Mouse (Mus musculus): ENCODE data around the gene Pou2f2. TPM values are rescaled to one million over a fixed set of nuclear protein-coding genes. Genes with fewer than 3 reads are reported as not detected.

Pou2f2 gene
- polyA plus RNA-seq, 1 experiment from 2014 or later: 1.8 TPM

GRCm38 (mm10) chr7:25080431-25080830 lies 99.1 kb downstream of the Pou2f2 start:
- no peaks in the 10 kb centered on the region for H3K27me3 ChIP-seq (replicated peaks)
- peaks cover 15% of the 10 kb centered on the region for H3K4me1 ChIP-seq (replicated peaks)
- no peak overlapping the region for H3K27ac ChIP-seq
- ATAC-seq: no peak
- H3K36me3 ChIP-seq: peaks cover 40% of the 10 kb centered on the region
- H3K9me3 ChIP-seq: no peaks in the 10 kb centered on the region
- no peak overlapping the region for H3K4me2 ChIP-seq (replicated peaks)
- H3K9ac ChIP-seq: no peak overlapping the region
- H3K4me3 ChIP-seq (replicated peaks): no peak overlapping the region
- 88% methylated on average over 13 of the region's 13 CpGs for WGBS

DNA sequence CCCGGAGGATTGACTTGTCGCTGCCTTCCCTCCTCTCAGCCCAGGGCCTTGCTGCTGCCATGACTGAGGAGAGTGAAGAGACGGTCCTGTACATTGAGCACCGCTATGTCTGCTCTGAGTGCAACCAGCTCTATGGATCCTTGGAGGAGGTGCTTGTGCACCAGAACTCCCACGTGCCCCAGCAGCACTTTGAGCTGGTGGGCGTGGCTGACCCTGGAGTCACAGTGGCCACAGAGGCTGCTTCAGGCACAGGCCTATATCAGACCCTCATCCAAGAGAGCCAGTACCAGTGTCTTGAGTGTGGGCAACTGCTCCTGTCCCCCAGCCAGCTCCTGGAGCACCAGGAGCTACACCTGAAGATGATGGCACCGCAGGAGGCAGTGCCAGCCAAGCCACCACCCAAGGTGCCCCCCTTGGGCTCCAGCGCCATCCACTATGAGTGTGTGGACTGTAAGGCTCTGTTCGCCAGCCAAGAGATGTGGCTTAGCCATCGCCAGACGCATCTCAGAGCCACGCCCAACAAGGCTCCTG lies 100.0 kb downstream of the Pou2f2 start:
- 73% methylated on average over 12 of the region's 12 CpGs for WGBS
- Histone ChIP-seq H3K27ac (no peak overlapping the region), H3K4me2 (replicated peaks) (no peak overlapping the region), H3K4me1 (replicated peaks) (peaks cover 14% of the 10 kb centered on the region), H3K4me3 (replicated peaks) (no peak overlapping the region), H3K27me3 (replicated peaks) (no peaks in the 10 kb centered on the region), H3K36me3 (peaks cover 38% of the 10 kb centered on the region), H3K9me3 (no peaks in the 10 kb centered on the region), H3K9ac (no peak overlapping the region)
- no peak for ATAC-seq

GRCm38 (mm10) chr7:25077414-25077755 lies 102.1 kb downstream of the Pou2f2 start:
- H3K9ac ChIP-seq: peak overlapping the region; percentile 99
- H3K9me3 ChIP-seq: no peaks in the 10 kb centered on the region
- peak overlapping the region; percentile 97 for H3K4me3 ChIP-seq (replicated peaks)
- peaks cover 24% of the 10 kb centered on the region for H3K4me1 ChIP-seq (replicated peaks)
- peaks cover 28% of the 10 kb centered on the region for H3K36me3 ChIP-seq
- H3K4me2 ChIP-seq (replicated peaks): peak overlapping the region; percentile 69
- peak overlapping the region; percentile 96 for H3K27ac ChIP-seq
- under 1% methylated on average over 33 of the region's 33 CpGs for WGBS
- H3K27me3 ChIP-seq (replicated peaks): no peaks in the 10 kb centered on the region
- peak; percentile 47; the same call in 1 of the 2 replicates for ATAC-seq

DNA sequence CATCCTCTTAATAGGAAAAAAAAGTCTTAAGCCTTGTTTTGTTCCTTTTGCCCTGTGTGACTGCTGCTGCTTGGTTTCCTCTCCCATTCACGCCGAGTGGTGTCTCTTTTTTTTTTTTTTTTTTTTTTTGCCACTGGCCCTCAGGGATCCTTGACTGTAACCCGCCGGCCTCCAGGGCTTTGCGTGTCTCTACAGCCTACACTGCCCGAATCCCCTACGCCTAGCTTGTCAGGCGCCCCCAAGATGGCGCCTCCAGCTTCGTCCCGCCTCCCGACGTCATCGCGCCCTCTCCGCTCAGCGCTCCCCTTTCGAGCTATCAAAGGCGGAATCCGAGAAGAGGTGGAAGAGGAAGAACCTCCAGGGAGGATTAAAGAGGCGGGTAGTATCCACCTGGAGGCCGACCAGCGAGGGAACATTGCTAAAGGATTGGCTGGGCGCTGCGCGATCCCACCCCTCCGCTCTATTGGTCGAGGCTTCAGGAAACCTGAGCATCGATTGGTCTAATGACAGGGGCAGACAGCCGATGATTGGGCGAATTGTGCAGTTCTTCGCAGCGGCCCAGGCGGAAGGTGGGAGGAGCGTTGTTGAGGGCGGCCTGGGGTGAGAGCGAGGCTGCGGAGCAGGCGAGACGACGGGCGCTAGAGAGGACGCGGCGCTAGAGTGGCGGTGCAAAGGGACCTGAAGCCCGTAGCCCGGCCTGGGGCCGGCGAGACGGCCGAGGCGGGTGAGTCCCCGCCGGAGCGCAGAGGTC lies 102.7 kb downstream of the Pou2f2 start:
- H3K4me1 ChIP-seq (replicated peaks): peaks cover 24% of the 10 kb centered on the region

GRCm38 (mm10) chr7:25076296-25076662 lies 103.2 kb downstream of the Pou2f2 start:
- Histone ChIP-seq H3K4me2 (replicated peaks) (peak overlapping the region; percentile 59), H3K36me3 (peaks cover 19% of the 10 kb centered on the region), H3K4me1 (replicated peaks) (peaks cover 29% of the 10 kb centered on the region), H3K9ac (peak overlapping the region; percentile 53), H3K27ac (peak overlapping the region; percentile 91), H3K9me3 (no peaks in the 10 kb centered on the region), H3K27me3 (replicated peaks) (no peaks in the 10 kb centered on the region), H3K4me3 (replicated peaks) (peak overlapping the region; percentile 37)
- 20% methylated on average over 7 of the region's 7 CpGs for WGBS
- no peak for ATAC-seq

More for the DNA sequence above, 102.7 kb downstream of the Pou2f2 start:
- Histone ChIP-seq H3K27me3 (replicated peaks) (no peaks in the 10 kb centered on the region), H3K4me3 (replicated peaks) (peak overlapping the region; percentile 97), H3K9ac (peak overlapping the region; percentile 99), H3K36me3 (peaks cover 25% of the 10 kb centered on the region), H3K9me3 (no peaks in the 10 kb centered on the region), H3K4me2 (replicated peaks) (peak overlapping the region; percentile 69), H3K27ac (peak overlapping the region; percentile 96)
- ATAC-seq: peak; percentile 97
- WGBS: under 1% methylated on average over 56 of the region's 56 CpGs

- H3K4me3 ChIP-seq (replicated peaks): no peak overlapping the region
- no peak overlapping the region for H3K27ac ChIP-seq
- H3K9ac ChIP-seq: no peak overlapping the region; the same call in 1 of the 2 replicates
- ATAC-seq: no peak
- peaks cover 32% of the 10 kb centered on the region for H3K4me1 ChIP-seq (replicated peaks)
- no peaks in the 10 kb centered on the region for H3K27me3 ChIP-seq (replicated peaks)
- no peaks in the 10 kb centered on the region for H3K36me3 ChIP-seq
- WGBS: 81% methylated on average over 8 of the region's 8 CpGs
- no peaks in the 10 kb centered on the region for H3K9me3 ChIP-seq
- H3K4me2 ChIP-seq (replicated peaks): no peak overlapping the region
Observed at GRCm38 (mm10) chr7:25073924-25074323, 105.6 kb downstream of the Pou2f2 start.

- Histone ChIP-seq H3K4me3 (replicated peaks) (peak overlapping the region; percentile 62), H3K27me3 (replicated peaks) (no peaks in the 10 kb centered on the region), H3K4me2 (replicated peaks) (peak overlapping the region; percentile 94), H3K27ac (peak overlapping the region; percentile 82), H3K36me3 (peaks cover 6% of the 10 kb centered on the region; the same call in 1 of the 2 replicates), H3K4me1 (replicated peaks) (peaks cover 27% of the 10 kb centered on the region), H3K9me3 (no peaks in the 10 kb centered on the region), H3K9ac (peak overlapping the region; percentile 70)
- ATAC-seq: peak; percentile 8; the same call in 1 of the 2 replicates
- 1% methylated on average over 20 of the region's 33 CpGs for WGBS
Observed at GRCm38 (mm10) chr7:25072716-25073390, 106.7 kb downstream of the Pou2f2 start.

- Histone ChIP-seq H3K4me2 (replicated peaks) (peak within 1 kb of the TSS; percentile 94), H3K9me3 (no peaks in the 10 kb centered on the region), H3K4me1 (replicated peaks) (peaks cover 27% of the 10 kb centered on the region), H3K27ac (peak within 1 kb of the TSS; percentile 82), H3K36me3 (peaks cover 9% of the 10 kb centered on the region; the same call in 1 of the 2 replicates), H3K4me3 (replicated peaks) (peak within 1 kb of the TSS; percentile 62), H3K9ac (peak within 1 kb of the TSS; percentile 70), H3K27me3 (replicated peaks) (no peaks in the 10 kb centered on the region)
- ATAC-seq: no peak; the same call in 1 of the 2 replicates
- 2% methylated on average over 26 of the region's 28 CpGs for WGBS
Observed at GRCm38 (mm10) chr7:25071979-25072715, 107.4 kb downstream of the Pou2f2 start, which contains the start of the genes Grik5 and Zfp574. Gene Grik5, minus strand, starts transcription at chr7:25072346. Gene Zfp574, plus strand, starts transcription at chr7:25072567.

DNA sequence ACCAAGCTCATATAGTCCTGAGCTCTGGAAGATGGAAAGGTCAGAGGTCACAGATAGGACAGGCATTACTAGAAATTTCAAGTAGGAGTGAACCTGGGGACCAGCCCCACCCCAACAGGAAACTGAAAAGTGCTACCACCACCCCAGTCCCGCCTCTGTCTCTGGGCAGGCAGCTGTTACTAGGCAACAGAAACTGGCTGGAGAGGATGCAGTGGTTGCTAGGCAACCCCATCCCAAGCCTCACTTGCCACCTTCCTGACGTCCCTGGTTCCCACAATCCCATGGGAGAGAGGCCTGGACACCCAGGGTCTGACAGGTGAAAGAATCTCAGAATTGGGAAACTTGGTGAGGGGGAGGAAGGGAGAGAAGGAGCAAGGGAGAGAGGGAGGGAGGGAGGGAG lies 110.8 kb downstream of the Pou2f2 start:
- Histone ChIP-seq H3K27ac (no peak overlapping the region), H3K4me1 (replicated peaks) (peaks cover 22% of the 10 kb centered on the region), H3K36me3 (peaks cover 9% of the 10 kb centered on the region; the same call in 1 of the 2 replicates), H3K4me2 (replicated peaks) (no peak overlapping the region), H3K4me3 (replicated peaks) (no peak overlapping the region), H3K9ac (no peak overlapping the region), H3K27me3 (replicated peaks) (no peaks in the 10 kb centered on the region), H3K9me3 (no peaks in the 10 kb centered on the region)
- WGBS: 37% methylated on average over 2 of the region's 2 CpGs
- ATAC-seq: no peak

DNA sequence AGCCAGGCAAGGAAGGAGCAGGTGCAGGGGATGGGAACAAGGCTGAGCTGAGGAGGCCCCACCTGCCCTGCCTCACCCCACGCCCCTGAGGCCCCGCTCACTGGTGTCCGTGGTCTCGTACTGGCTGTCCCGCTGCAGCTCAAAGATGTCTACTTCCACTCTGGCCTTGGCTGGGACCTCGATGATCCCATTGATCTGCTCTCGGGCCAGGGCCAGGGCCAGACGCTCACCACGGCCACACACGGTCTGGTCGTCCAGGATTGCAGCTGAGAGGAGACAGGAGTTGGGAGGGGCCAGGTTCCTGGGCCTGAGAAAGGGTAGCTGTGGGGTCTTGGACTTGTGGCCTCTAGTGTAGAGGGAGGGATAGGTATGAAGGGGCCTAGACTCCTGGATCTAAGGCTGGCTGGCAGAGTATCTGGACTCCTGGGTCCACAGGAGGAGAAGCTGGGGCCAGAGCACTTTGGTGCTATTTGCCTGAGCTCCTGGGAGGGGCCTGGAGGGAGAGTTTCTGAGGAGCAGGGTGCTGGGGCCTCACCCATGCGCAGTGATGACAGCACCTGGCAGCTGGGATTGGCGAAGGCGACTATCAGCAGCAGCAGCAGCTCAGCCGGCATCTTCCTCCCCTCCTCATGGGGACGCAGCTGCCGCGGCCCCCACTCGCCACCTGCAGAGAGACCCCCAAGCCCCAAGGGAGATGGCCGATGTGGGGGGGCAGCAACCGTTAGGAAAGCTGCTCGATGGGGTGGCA lies 111.4 kb downstream of the Pou2f2 start:
- ATAC-seq: no peak
- peaks cover 14% of the 10 kb centered on the region; the same call in 1 of the 2 replicates for H3K36me3 ChIP-seq
- no peak overlapping the region for H3K4me2 ChIP-seq (replicated peaks)
- WGBS: 85% methylated on average over 22 of the region's 22 CpGs
- no peak overlapping the region for H3K4me3 ChIP-seq (replicated peaks)
- H3K9me3 ChIP-seq: no peaks in the 10 kb centered on the region
- H3K27me3 ChIP-seq (replicated peaks): no peaks in the 10 kb centered on the region
- H3K4me1 ChIP-seq (replicated peaks): peaks cover 15% of the 10 kb centered on the region
- H3K27ac ChIP-seq: no peak overlapping the region
- H3K9ac ChIP-seq: no peak overlapping the region

GRCm38 (mm10) chr7:25067338-25067737 lies 112.2 kb downstream of the Pou2f2 start:
- no peak for ATAC-seq
- no peaks in the 10 kb centered on the region for H3K27me3 ChIP-seq (replicated peaks)
- WGBS: 85% methylated on average over 7 of the region's 7 CpGs
- peaks cover 14% of the 10 kb centered on the region for H3K4me1 ChIP-seq (replicated peaks)
- no peak overlapping the region for H3K27ac ChIP-seq
- no peaks in the 10 kb centered on the region for H3K9me3 ChIP-seq
- no peak overlapping the region for H3K4me2 ChIP-seq (replicated peaks)
- peaks cover 20% of the 10 kb centered on the region for H3K36me3 ChIP-seq
- no peak overlapping the region for H3K9ac ChIP-seq
- H3K4me3 ChIP-seq (replicated peaks): no peak overlapping the region

All from intestine, embryonic 15.5 days (tissue).